Mouse (Mus musculus): Measurements from ENCODE around the gene Gm28729. TPM values are rescaled to one million over a fixed set of nuclear protein-coding genes. Genes with fewer than 3 reads are reported as not detected.

Gm28729 gene
- polyA plus RNA-seq, 1 experiment, result not detected

DNA sequence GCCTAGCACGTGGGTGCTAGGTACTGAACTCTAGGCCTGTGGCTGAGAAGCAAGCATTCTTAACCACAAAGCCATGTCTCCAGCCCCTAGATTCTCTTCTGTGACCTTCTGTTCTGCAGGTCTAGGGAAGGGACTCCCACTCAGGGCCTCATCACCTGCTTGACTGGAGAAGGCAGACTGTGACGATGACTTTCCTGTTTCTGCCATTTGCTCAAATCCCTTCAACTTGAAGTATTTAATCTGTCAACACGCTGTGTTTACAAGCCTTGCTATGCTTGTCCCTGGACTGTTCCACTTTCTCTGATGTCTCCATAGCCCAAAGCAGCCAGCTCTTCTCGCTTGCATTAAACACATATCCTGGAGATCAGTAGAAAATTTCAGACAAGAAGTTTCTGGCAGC, 7.5 kb upstream of the Gm28729 start:
- no peak for TF ChIP-seq GATA1 (IDR thresholded peaks at IDR 0.05; ENCODE audit: low read length)

DNA sequence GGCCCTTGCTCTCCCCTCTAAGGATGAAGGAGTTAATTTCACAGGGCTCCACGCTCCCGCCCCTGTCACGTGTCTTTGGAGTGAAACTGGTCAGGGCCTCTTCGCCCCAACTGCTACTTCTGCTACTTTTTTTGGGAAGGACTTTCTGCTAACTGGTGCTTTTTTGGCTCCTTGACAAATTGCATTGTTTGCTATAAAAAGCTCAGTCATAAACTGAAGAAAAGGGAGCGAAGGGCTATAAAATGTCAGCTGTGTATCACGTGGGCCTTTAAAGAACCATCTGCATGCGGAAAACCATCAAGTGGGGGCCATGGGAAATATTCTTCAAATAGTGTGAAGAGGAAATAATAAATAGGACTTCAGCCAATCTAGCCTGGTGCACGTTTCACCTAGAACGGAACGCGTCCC, 5.6 kb upstream of the Gm28729 start:
- no peak for TF ChIP-seq GATA1 (IDR thresholded peaks at IDR 0.05; ENCODE audit: low read length)

DNA sequence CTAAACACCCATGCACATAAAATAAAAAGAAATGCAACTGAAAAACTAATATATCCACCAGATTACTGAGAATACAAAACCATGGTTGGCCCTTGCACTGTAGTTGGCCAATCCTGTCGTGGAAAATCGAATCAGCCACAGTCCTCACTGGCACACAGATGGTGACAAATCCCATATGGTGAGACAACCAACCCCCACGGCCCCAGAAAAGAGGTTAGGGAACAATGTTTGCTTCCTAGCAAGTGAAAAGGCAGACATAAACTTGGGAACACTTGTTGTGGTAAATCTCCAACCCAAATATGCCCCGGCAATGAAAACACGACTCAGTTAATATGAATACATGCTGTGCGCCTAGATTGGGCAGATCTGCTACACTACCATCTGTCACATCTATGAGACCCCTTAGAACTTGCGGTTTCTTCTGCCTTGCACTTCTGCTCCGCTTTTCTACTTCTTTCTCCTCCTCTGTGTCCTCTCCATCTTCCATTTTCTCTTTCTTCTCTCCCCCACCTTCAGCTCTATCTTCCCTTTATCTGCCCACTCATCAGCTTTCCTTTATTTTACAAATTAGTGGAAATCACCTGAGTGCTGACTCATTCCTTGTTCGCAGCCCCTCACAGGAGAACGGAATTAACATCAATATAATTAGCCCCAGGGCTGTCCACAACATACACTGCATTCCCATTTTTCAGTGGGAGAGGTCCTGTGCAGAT, 5.1 kb upstream of the Gm28729 start:
- no peak for TF ChIP-seq GATA1 (IDR thresholded peaks at IDR 0.05; ENCODE audit: low read length)

DNA sequence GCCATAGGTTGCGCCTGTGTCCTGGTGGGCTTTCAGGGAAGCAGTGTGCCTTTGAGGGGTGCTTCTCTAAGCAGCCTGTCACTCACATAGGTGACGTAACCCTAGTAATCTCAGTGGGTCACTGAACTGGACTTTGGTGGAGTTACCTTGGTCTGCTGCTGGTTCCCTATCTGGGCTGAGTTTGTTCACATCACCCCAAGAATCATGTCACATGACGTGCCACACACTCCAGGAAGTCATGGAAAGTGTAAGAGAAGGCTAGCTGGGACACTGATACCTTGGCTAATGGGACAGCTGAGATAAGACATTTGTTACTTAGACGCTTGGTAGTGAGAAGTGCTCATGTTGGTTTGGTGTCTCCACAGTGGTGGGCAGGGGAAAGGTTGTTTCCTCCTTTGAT, 947 bp upstream of the Gm28729 start:
- no peak for TF ChIP-seq GATA1 (IDR thresholded peaks at IDR 0.05; ENCODE audit: low read length)

GRCm38 (mm10) chr9:96523148-96523547, 1.9 kb downstream of the Gm28729 start:
- no peak for TF ChIP-seq GATA1 (IDR thresholded peaks at IDR 0.05; ENCODE audit: low read length)

- no peak for TF ChIP-seq GATA1 (IDR thresholded peaks at IDR 0.05; ENCODE audit: low read length)
These were observed 7.6 kb downstream of the Gm28729 start for GRCm38 (mm10) chr9:96517429-96517828.

DNA sequence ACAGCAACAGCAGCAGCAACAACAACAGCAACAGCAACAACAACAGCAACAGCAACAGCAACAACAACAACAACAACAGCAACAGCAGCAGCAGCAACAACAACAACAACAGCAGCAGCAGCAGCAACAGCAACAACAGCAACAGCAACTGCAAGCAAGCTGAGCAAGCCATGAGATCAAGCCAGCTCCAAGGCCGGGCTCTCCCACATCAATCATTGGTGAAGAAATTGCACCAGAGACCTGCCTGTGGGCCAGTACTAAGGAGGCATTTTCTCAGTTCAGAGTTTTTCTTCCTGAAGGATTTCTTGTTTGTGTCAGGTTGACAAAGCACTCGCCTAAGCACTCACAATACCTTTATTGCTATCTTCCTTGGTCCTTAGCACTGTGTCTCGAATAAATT, 8.3 kb downstream of the Gm28729 start:
- TF ChIP-seq GATA1 (IDR thresholded peaks at IDR 0.05; ENCODE audit: low read length), result no peak

DNA sequence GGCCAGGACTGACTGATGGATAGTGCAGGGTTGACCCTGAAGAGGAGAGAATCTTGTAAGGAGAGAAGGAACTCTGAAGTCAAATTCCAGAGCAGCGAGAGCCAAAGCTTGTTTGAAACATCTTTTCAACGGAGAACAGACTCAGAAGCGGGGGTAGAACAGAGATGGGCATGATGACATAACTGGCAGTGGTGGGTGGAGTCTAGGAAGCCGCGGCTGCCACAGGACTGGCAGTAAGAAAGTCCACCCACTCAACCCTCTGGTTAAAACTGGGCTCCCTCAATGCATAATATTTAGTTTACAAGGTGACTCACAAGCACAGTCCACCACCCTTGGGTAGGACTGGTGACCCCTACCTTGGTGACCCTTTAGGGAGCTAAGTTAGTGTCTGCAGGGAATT, 9.3 kb downstream of the Gm28729 start:
- TF ChIP-seq GATA1 (IDR thresholded peaks at IDR 0.05; ENCODE audit: low read length), result no peak

DNA sequence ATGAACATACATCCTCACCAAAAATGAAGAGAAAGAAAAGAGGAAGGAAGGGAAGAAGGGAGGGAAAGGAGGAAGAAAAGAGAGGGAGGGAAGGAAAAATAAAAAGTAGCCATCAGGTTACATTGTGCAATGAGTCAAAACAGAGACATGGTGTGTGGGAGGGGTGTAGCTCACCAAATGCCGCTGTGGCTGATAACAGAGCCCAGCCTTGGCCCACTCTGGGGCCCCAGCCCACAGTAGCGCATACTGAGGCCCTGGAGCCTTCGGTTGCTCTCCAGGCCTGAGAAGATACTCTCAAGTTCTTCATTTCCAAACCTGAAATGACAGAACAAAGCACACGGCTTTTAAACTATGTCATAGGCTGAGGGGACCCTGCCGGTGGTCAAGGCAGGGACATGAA, 10.8 kb downstream of the Gm28729 start:
- TF ChIP-seq GATA1 (IDR thresholded peaks at IDR 0.05; ENCODE audit: low read length), result no peak

DNA sequence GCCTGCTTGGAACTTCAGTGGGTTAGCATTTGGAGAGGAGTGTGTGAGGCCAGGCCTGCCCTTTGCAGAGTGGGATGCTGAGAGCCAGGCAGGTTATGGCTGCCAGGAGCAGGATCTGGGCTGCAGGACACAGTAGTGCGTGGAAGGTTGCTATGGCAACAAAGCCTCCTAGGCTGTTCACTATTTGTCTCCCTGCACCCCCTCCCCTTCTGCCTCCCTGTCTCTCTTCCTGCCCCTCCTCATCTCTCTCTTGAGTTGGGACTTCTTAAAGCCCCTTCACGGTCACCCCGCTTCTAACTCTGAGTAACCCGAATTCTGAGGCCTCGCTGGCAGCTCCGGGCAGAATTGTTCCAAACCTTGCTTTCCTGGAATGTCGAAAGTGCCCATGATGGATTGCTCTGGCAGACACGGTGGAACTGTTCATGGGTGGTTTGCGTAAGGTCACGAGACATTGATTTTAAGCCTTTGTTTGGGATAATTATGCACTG, 19.0 kb downstream of the Gm28729 start:
- TF ChIP-seq GATA1 (IDR thresholded peaks at IDR 0.05; ENCODE audit: low read length), result no peak

DNA sequence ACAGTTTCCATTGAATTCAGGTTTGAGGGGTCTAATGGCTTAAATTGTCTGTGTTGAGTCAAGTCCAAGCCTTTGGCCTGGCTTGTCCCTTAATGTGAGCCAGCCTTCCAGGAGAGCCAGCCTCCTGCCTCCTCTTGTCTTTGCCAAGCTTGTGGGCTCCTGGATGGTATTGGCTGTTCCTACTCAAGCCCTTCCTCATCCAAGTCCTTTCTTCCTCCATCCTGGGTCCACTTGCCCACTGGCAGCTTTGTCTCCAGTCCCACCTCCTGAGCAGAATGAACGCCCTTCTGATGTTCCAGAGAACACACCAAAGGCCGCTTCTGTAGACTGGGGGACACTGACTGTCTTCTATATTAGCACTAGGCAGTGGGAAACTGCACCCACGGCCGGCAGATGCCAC, 19.9 kb downstream of the Gm28729 start:
- no peak for TF ChIP-seq GATA1 (IDR thresholded peaks at IDR 0.05; ENCODE audit: low read length)

GRCm38 (mm10) chr9:96504116-96504895, 20.8 kb downstream of the Gm28729 start:
- TF ChIP-seq GATA1 (IDR thresholded peaks at IDR 0.05; ENCODE audit: low read length), result no peak

DNA sequence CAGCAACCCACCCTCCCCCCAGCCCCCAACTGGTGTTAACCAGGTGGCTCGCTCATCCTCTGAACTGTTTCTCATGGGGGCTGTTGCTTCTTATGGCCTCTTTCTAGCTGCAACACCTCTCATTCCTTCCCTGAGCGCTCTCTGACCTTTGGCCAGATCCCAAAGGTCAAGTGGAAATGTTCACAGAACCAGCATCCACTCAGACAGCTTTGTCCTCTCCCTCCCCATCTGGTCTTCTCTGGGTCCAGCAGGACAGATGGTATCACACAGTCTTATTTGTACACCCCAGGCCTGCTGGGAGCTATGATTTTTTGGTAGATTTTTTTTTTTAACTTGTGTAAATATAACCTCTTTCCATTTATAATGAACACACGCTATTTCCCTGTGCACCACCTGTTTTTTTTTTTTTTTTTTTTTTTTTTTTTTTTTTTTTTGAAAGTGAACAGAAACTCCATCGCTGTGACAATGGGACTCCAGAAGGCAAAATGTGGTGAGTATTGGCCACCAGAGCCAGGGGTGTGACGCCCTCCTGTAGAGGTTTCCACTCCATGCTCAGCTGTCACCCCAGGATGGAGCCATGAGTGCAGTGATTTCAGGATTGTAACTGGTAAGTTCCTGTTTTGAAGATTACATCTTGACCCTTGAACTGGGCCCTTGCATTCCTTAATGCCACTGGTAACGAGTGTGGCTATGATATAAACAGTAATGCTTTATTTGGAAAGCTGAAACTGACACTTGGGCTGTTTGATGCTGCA, 22.0 kb downstream of the Gm28729 start:
- no peak for TF ChIP-seq GATA1 (IDR thresholded peaks at IDR 0.05; ENCODE audit: low read length)

DNA sequence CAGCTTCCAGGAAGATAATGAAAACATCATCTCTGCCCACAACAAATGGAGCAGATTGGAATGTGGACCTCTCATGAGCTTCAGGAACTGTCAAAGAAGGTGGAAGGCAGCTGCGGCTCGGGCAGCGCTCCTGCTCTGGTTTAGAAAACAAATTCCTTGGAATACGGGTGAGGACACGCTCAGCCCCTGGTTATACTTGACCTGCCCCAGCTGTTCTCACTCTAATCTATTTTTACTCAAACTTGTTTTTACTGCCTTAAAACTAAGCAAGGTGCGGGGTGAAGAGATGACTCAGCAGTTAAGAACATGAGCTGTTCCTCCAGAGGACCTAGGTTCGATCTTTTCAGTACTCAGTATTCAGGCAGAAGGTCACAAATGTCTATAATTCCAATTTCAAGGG, 23.8 kb downstream of the Gm28729 start:
- no peak for TF ChIP-seq GATA1 (IDR thresholded peaks at IDR 0.05; ENCODE audit: low read length)

DNA sequence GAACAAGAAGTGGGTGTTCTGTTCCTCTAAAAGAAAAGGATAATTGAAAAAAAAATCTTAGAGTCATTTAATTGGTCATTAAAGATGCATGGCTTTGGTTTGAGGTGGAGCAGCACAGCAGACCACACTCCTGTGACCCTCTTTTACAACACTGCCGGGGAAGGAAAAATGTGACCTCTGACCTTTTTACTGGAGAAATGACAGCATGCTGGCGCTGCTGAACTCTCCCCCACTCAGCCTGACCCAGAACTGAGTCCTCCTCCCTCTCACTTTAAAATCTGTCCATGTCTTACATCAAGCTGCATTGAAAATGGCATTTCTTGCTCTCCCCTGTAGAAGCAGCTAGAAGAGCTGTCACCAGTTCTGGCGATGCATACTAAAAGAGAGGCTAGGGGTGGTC, 31.9 kb downstream of the Gm28729 start:
- TF ChIP-seq GATA1 (IDR thresholded peaks at IDR 0.05; ENCODE audit: low read length), result no peak

- TF ChIP-seq GATA1 (IDR thresholded peaks at IDR 0.05; ENCODE audit: low read length), result no peak
These were observed 33.3 kb downstream of the Gm28729 start for GRCm38 (mm10) chr9:96491810-96492209.
